Comparison of ENCODE assay signal across 8 mouse cellular contexts in the genomic region with DNA sequence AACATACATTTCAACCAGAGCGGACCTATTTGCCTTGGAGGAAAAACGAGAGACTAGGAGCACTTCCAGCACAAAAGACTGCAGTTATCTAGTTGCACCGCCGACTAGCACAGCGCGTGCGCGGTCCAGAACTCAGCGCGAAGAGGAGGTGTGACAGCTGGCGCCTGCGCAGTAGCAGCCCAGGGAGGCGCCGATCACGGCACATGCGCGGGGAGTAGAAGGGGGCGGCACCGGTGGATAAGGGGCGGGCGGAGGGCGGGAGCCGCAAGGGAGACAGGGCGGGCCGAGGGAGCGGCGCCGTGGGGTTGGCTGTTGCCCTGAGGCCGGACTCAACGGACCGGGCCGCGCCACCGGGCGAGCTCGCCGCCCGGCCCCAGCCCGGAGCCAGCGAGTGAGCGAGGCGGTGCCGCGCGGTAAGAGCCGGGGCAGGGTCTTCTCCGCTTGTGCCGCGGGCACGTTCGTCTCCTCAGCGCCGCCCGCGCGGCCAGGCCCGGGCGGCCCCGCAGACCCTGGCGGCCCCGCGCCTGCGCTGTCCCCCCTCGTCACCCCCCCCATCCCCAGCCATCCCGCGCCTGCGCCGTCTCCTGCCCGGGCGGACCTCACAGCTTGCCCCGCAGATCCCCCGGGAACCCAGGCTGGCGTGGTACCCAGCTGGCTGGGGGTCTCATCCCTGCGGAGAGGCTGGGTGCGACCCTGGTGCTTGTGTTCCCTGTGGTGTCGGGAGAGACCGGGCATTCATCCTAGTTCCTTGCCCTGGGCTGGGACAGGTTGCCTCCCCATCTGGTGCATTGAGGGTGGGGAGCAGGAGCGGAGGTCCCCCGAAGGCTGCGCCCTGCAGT. TPM values are rescaled to one million over a fixed set of nuclear protein-coding genes. Genes with fewer than 3 reads are reported as not detected.
A peak's percentile ranks its signal among the peaks of the same experiment; 100 is the strongest.
DNase-seq lines count a peak whose midpoint lies in the region; ATAC-seq and TF ChIP-seq lines count a peak whose summit lies in the region.

A gene (plus strand): TSS at position 267 of the 839 bp plus-strand sequence.

- H3K36me3 ChIP-seq in embryonic facial prominence, embryonic 15.5 days = no peaks in the 10 kb centered on the region
- no peaks in the 10 kb centered on the region for H3K36me3 ChIP-seq in kidney, embryonic 14.5 days (ENCODE audit: control insufficient read depth, insufficient read depth, low read length)
- no peaks in the 10 kb centered on the region for H3K36me3 ChIP-seq in limb, embryonic 15.5 days

- H3K27me3 ChIP-seq in embryonic facial prominence, embryonic 15.5 days = no peaks in the 10 kb centered on the region
- H3K27me3 ChIP-seq in kidney, embryonic 14.5 days (ENCODE audit: control insufficient read depth, insufficient read depth, low read length) = no peaks in the 10 kb centered on the region
- no peaks in the 10 kb centered on the region for H3K27me3 ChIP-seq in limb, embryonic 15.5 days

- H3K9me3 ChIP-seq in embryonic facial prominence, embryonic 15.5 days (replicated peaks) = no peaks in the 10 kb centered on the region
- no peaks in the 10 kb centered on the region for H3K9me3 ChIP-seq in kidney, embryonic 14.5 days (ENCODE audit: control insufficient read depth, low read length)
- no peaks in the 10 kb centered on the region for H3K9me3 ChIP-seq in limb, embryonic 15.5 days

- peak; percentile 79; the same call in 1 of the 2 replicates for TF ChIP-seq POLR2A in bone marrow, adult 2 months (IDR thresholded peaks at IDR 0.05; ENCODE audit: borderline replicate concordance, control insufficient read depth, low read depth, low read length)

- ATAC-seq in embryonic facial prominence, embryonic 15.5 days (ENCODE audit: insufficient number of reproducible peaks, low FRiP score, low TSS enrichment, low read depth) = peak; percentile 99
- ATAC-seq in kidney, embryonic 14.5 days (ENCODE audit: low FRiP score, low TSS enrichment) = peak; percentile 100
- peak; percentile 98 for ATAC-seq in limb, embryonic 15.5 days (ENCODE audit: insufficient number of reproducible peaks, low FRiP score, low TSS enrichment, low read depth)

- peak within 1 kb of the TSS; percentile 50 for H3K9ac ChIP-seq in embryonic facial prominence, embryonic 15.5 days
- H3K9ac ChIP-seq in kidney, embryonic 14.5 days (ENCODE audit: low read depth, low read length) = peak within 1 kb of the TSS; percentile 85
- H3K9ac ChIP-seq in limb, embryonic 15.5 days = peak within 1 kb of the TSS; percentile 89

- H3K4me1 ChIP-seq in bone marrow, adult 2 months (ENCODE audit: control insufficient read depth, insufficient read depth, low read length) = no peaks in the 10 kb centered on the region
- H3K4me1 ChIP-seq in embryonic facial prominence, embryonic 15.5 days = peaks cover 6% of the 10 kb centered on the region
- peaks cover 12% of the 10 kb centered on the region for H3K4me1 ChIP-seq in kidney, embryonic 14.5 days (ENCODE audit: control insufficient read depth, insufficient read depth, low read length)
- H3K4me1 ChIP-seq in limb, embryonic 15.5 days = peaks cover 5% of the 10 kb centered on the region

- DNase-seq in 416B (ENCODE audit: low read depth) = peak; percentile 96
- DNase-seq in heart, adult 9 months (ENCODE audit: low spot score in 2 of 2) = peak; percentile 95
- DNase-seq in monocyte, adult 2 months (ENCODE audit: low read depth in 1 of 2, low spot score in 2 of 2) = peak; percentile 90 to 93
- peak; percentile 96 to 97 for DNase-seq in spleen, postnatal 36 days (ENCODE audit: low spot score in 2 of 2)

- peak within 1 kb of the TSS; percentile 89 for H3K27ac ChIP-seq in bone marrow, adult 2 months (ENCODE audit: control insufficient read depth, insufficient read depth, low read depth, low read length, poor library complexity)
- peak within 1 kb of the TSS; percentile 99 for H3K27ac ChIP-seq in embryonic facial prominence, embryonic 15.5 days (replicated peaks)
- peak within 1 kb of the TSS; percentile 95 for H3K27ac ChIP-seq in kidney, embryonic 14.5 days (ENCODE audit: low read depth, low read length)
- peak within 1 kb of the TSS; percentile 99 for H3K27ac ChIP-seq in limb, embryonic 15.5 days

- no peak; the same call in 1 of the 2 replicates for TF ChIP-seq CTCF in bone marrow, adult 2 months (IDR thresholded peaks at IDR 0.05; ENCODE audit: control insufficient read depth, insufficient read depth, low read length)

- peak within 1 kb of the TSS; percentile 56 for H3K4me2 ChIP-seq in embryonic facial prominence, embryonic 15.5 days (replicated peaks)
- peak within 1 kb of the TSS; percentile 65 for H3K4me2 ChIP-seq in kidney, embryonic 14.5 days (replicated peaks; ENCODE audit: low read depth, low read length)
- peak within 1 kb of the TSS; percentile 55 for H3K4me2 ChIP-seq in limb, embryonic 15.5 days

- H3K4me3 ChIP-seq in bone marrow, adult 2 months (replicated peaks; ENCODE audit: control insufficient read depth, low read depth, low read length) = peak within 1 kb of the TSS; percentile 71
- peak within 1 kb of the TSS; percentile 58 for H3K4me3 ChIP-seq in embryonic facial prominence, embryonic 15.5 days (replicated peaks)
- H3K4me3 ChIP-seq in kidney, embryonic 14.5 days (ENCODE audit: low read length) = peak within 1 kb of the TSS; percentile 88
- peak within 1 kb of the TSS; percentile 90 for H3K4me3 ChIP-seq in limb, embryonic 15.5 days

- WGBS in bone marrow, adult 2 months = under 1% methylated on average over 78 of the region's 80 CpGs
- under 1% methylated on average over 74 of the region's 80 CpGs for WGBS in embryonic facial prominence, embryonic 15.5 days
- WGBS in kidney, embryonic 14.5 days = under 1% methylated on average over 43 of the region's 80 CpGs
- WGBS in limb, embryonic 15.5 days = under 1% methylated on average over 79 of the region's 80 CpGs

RNA-seq across cellular contexts. Expression of the gene that starts here (rescaled TPM):
- polyA plus RNA-seq in bone marrow, adult 2 months (2011; ENCODE audit: insufficient read depth, insufficient read length, low replicate concordance, missing spikeins) = 6.8 and 10.4 TPM in 2 replicates
- polyA plus RNA-seq in embryonic facial prominence, embryonic 15.5 days (2015; fragmentation: Nextera tagmentation; extraction: Ambion mirVana) = 30.9 and 32.1 TPM in 2 replicates
- polyA plus RNA-seq in kidney, embryonic 14.5 days (2014; fragmentation: Nextera tagmentation; extraction: Ambion mirVana) = 17.2 and 27.6 TPM in 2 replicates
- 28.3 and 31.7 TPM in 2 replicates for polyA plus RNA-seq in limb, embryonic 15.5 days (2015; fragmentation: Nextera tagmentation; extraction: Ambion mirVana)

Comparison
In these comparisons a context has a peak if more than half of its experiments do, and no peak if none do; other contexts are left out.
1. Peak in every context shown above with its lines: DNase-seq, ATAC-seq, H3K4me3 ChIP-seq and H3K27ac ChIP-seq.